Mouse (Mus musculus) C2C12 (cell line): ENCODE results near the gene Uhrf1.
A peak's percentile ranks its signal among the peaks of the same experiment; 100 is the strongest.

ENCODE experiments used
- CTCF ChIP-seq: IDR thresholded peaks from one replicate; pipeline ENCODE4 v1.5.1; 2011; ENCODE audit not compliant: control insufficient read depth, insufficient read depth, insufficient read length
- MAX ChIP-seq: IDR thresholded peaks from one replicate; pipeline ENCODE4 v1.6.1; 2011; ENCODE audit warnings: mild to moderate bottlenecking, control low read depth
- MYOG ChIP-seq: IDR thresholded peaks from one replicate; pipeline ENCODE4 v1.6.1; 2011; ENCODE audit not compliant: control insufficient read depth, insufficient read length; ENCODE audit errors: extremely low read depth
- USF1 ChIP-seq: IDR thresholded peaks from one replicate; pipeline ENCODE4 v1.6.1; 2011; ENCODE audit warnings: low read depth, mild to moderate bottlenecking, control low read depth, moderate library complexity

- no peak for TF ChIP-seq CTCF
- no peak for TF ChIP-seq MAX
- TF ChIP-seq MYOG = no peak
- peak; percentile 21 for TF ChIP-seq USF1
Measured at GRCm38 (mm10) chr17:56256239-56256881, 46.8 kb upstream of the Uhrf1 start, which contains the start of gene Fem1a.
